Mouse (Mus musculus): Measurements from ENCODE around the gene Hoxa9. TPM values are rescaled to one million over a fixed set of nuclear protein-coding genes. Genes with fewer than 3 reads are reported as not detected.

The Hoxa9 gene
- polyA plus RNA-seq, 1 experiment from 2014 or later: 0.89 TPM

GRCm38 (mm10) chr6:52189909-52190308 is 41.0 kb downstream of the Hoxa9 start:
- 20% methylated on average over 8 of the region's 8 CpGs for WGBS (ENCODE audit: insufficient replicate concordance)
- Histone ChIP-seq H3K36me3 (no peaks in the 10 kb centered on the region), H3K4me1 (replicated peaks) (peaks cover 11% of the 10 kb centered on the region), H3K9me3 (replicated peaks) (no peaks in the 10 kb centered on the region), H3K27me3 (peaks cover 99% of the 10 kb centered on the region), H3K27ac (no peak overlapping the region), H3K4me3 (replicated peaks) (no peak overlapping the region), H3K9ac (no peak overlapping the region), H3K4me2 (no peak overlapping the region)
- ATAC-seq (ENCODE audit: low read depth) (no peak), DNase-seq (no peak)

GRCm38 (mm10) chr6:52189172-52189591 is 41.7 kb downstream of the Hoxa9 start:
- Histone ChIP-seq H3K4me2 (no peak overlapping the region), H3K4me3 (replicated peaks) (no peak overlapping the region), H3K9me3 (replicated peaks) (no peaks in the 10 kb centered on the region), H3K4me1 (replicated peaks) (peaks cover 11% of the 10 kb centered on the region), H3K9ac (no peak overlapping the region), H3K27me3 (peaks cover 99% of the 10 kb centered on the region), H3K36me3 (no peaks in the 10 kb centered on the region), H3K27ac (no peak overlapping the region)
- ATAC-seq (ENCODE audit: low read depth) (no peak), DNase-seq (no peak)
- WGBS (ENCODE audit: insufficient replicate concordance): 21% methylated on average over 5 of the region's 5 CpGs

- Histone ChIP-seq H3K27me3 (peaks cover 100% of the 10 kb centered on the region), H3K4me1 (replicated peaks) (peaks cover 11% of the 10 kb centered on the region), H3K9me3 (replicated peaks) (no peaks in the 10 kb centered on the region), H3K9ac (no peak overlapping the region), H3K4me3 (replicated peaks) (no peak overlapping the region), H3K36me3 (no peaks in the 10 kb centered on the region), H3K4me2 (no peak overlapping the region), H3K27ac (no peak overlapping the region)
- DNase-seq: no peak
- 31% methylated on average over 1 of the region's 1 CpGs for WGBS (ENCODE audit: insufficient replicate concordance)
- no peak for ATAC-seq (ENCODE audit: low read depth)
Observed at GRCm38 (mm10) chr6:52186500-52186899, 44.4 kb downstream of the Hoxa9 start.

- Histone ChIP-seq H3K4me1 (replicated peaks) (peaks cover 8% of the 10 kb centered on the region), H3K27me3 (peaks cover 100% of the 10 kb centered on the region), H3K4me2 (no peak overlapping the region), H3K27ac (no peak overlapping the region), H3K9ac (no peak overlapping the region), H3K4me3 (replicated peaks) (no peak overlapping the region), H3K9me3 (replicated peaks) (no peaks in the 10 kb centered on the region), H3K36me3 (no peaks in the 10 kb centered on the region)
- ATAC-seq (ENCODE audit: low read depth) (no peak), DNase-seq (no peak)
- 29% methylated on average over 3 of the region's 3 CpGs for WGBS (ENCODE audit: insufficient replicate concordance)
Observed at GRCm38 (mm10) chr6:52185834-52186233, 45.1 kb downstream of the Hoxa9 start.

GRCm38 (mm10) chr6:52185222-52185621 is 45.7 kb downstream of the Hoxa9 start:
- Histone ChIP-seq H3K4me1 (replicated peaks) (peaks cover 8% of the 10 kb centered on the region), H3K4me2 (0 out of 2 replicates have a peak overlapping the region, but pooled peaks have one; percentile 12), H3K9ac (no peak overlapping the region), H3K27me3 (peaks cover 100% of the 10 kb centered on the region), H3K9me3 (replicated peaks) (no peaks in the 10 kb centered on the region), H3K4me3 (replicated peaks) (no peak overlapping the region), H3K36me3 (no peaks in the 10 kb centered on the region), H3K27ac (no peak overlapping the region)
- ATAC-seq (ENCODE audit: low read depth) (no peak), DNase-seq (no peak)
- 9% methylated on average over 19 of the region's 19 CpGs for WGBS (ENCODE audit: insufficient replicate concordance)

GRCm38 (mm10) chr6:52184668-52185067 is 46.2 kb downstream of the Hoxa9 start:
- DNase-seq (no peak), ATAC-seq (ENCODE audit: low read depth) (no peak)
- Histone ChIP-seq H3K9me3 (replicated peaks) (no peaks in the 10 kb centered on the region), H3K4me1 (replicated peaks) (peaks cover 8% of the 10 kb centered on the region), H3K4me3 (replicated peaks) (no peak overlapping the region), H3K27ac (no peak overlapping the region), H3K4me2 (no peak overlapping the region), H3K27me3 (peaks cover 100% of the 10 kb centered on the region), H3K36me3 (no peaks in the 10 kb centered on the region), H3K9ac (no peak overlapping the region)
- WGBS (ENCODE audit: insufficient replicate concordance): 18% methylated on average over 6 of the region's 6 CpGs

- peak overlapping the region; percentile 24; the same call in 1 of the 2 replicates for H3K4me2 ChIP-seq
- peak; percentile 62; the same call in 1 of the 2 replicates for ATAC-seq (ENCODE audit: low read depth)
Observed at GRCm38 (mm10) chr6:52183311-52184080, 47.4 kb downstream of the Hoxa9 start.

GRCm38 (mm10) chr6:52182793-52183192 is 48.1 kb downstream of the Hoxa9 start:
- Histone ChIP-seq H3K4me1 (replicated peaks) (peaks cover 8% of the 10 kb centered on the region), H3K4me2 (peak overlapping the region; percentile 23; the same call in 1 of the 2 replicates), H3K9ac (no peak overlapping the region)

More at GRCm38 (mm10) chr6:52183311-52184080, 47.4 kb downstream of the Hoxa9 start:
- peaks cover 8% of the 10 kb centered on the region for H3K4me1 ChIP-seq (replicated peaks)
- peaks cover 100% of the 10 kb centered on the region for H3K27me3 ChIP-seq
- no peak overlapping the region for H3K4me3 ChIP-seq (replicated peaks)
- 26% methylated on average over 10 of the region's 10 CpGs for WGBS (ENCODE audit: insufficient replicate concordance)
- H3K36me3 ChIP-seq: no peaks in the 10 kb centered on the region
- H3K9ac ChIP-seq: no peak overlapping the region
- DNase-seq: no peak
- H3K27ac ChIP-seq: peak overlapping the region; percentile 39; the same call in 1 of the 2 replicates
- no peaks in the 10 kb centered on the region for H3K9me3 ChIP-seq (replicated peaks)

GRCm38 (mm10) chr6:52182030-52182429 is 48.9 kb downstream of the Hoxa9 start:
- peaks cover 8% of the 10 kb centered on the region for H3K4me1 ChIP-seq (replicated peaks)
- no peak overlapping the region for H3K4me3 ChIP-seq (replicated peaks)
- DNase-seq: no peak
- WGBS (ENCODE audit: insufficient replicate concordance): 28% methylated on average over 2 of the region's 2 CpGs
- peaks cover 100% of the 10 kb centered on the region for H3K27me3 ChIP-seq
- H3K4me2 ChIP-seq: no peak overlapping the region
- H3K9me3 ChIP-seq (replicated peaks): no peaks in the 10 kb centered on the region
- no peak overlapping the region for H3K9ac ChIP-seq
- no peaks in the 10 kb centered on the region for H3K36me3 ChIP-seq
- H3K27ac ChIP-seq: no peak overlapping the region
- ATAC-seq (ENCODE audit: low read depth): no peak

More at GRCm38 (mm10) chr6:52182793-52183192, 48.1 kb downstream of the Hoxa9 start:
- ATAC-seq (ENCODE audit: low read depth) (no peak), DNase-seq (no peak)
- no peak overlapping the region for H3K27ac ChIP-seq
- no peak overlapping the region for H3K4me3 ChIP-seq (replicated peaks)
- H3K9me3 ChIP-seq (replicated peaks): no peaks in the 10 kb centered on the region
- no peaks in the 10 kb centered on the region for H3K36me3 ChIP-seq
- WGBS (ENCODE audit: insufficient replicate concordance): 55% methylated on average over 1 of the region's 1 CpGs
- peaks cover 100% of the 10 kb centered on the region for H3K27me3 ChIP-seq

GRCm38 (mm10) chr6:52180726-52181125 is 50.2 kb downstream of the Hoxa9 start:
- Histone ChIP-seq H3K27me3 (peaks cover 100% of the 10 kb centered on the region), H3K4me2 (no peak overlapping the region), H3K27ac (no peak overlapping the region), H3K4me3 (replicated peaks) (no peak overlapping the region), H3K4me1 (replicated peaks) (peaks cover 8% of the 10 kb centered on the region), H3K9ac (no peak overlapping the region), H3K9me3 (replicated peaks) (no peaks in the 10 kb centered on the region), H3K36me3 (no peaks in the 10 kb centered on the region)
- no peak for DNase-seq
- WGBS (ENCODE audit: insufficient replicate concordance): 33% methylated on average over 3 of the region's 3 CpGs
- no peak for ATAC-seq (ENCODE audit: low read depth)

- 20% methylated on average over 11 of the region's 11 CpGs for WGBS (ENCODE audit: insufficient replicate concordance)
- no peak overlapping the region for H3K27ac ChIP-seq
- ATAC-seq (ENCODE audit: low read depth) (no peak), DNase-seq (no peak)
- peaks cover 8% of the 10 kb centered on the region for H3K4me1 ChIP-seq (replicated peaks)
- H3K36me3 ChIP-seq: no peaks in the 10 kb centered on the region
- no peak overlapping the region for H3K4me3 ChIP-seq (replicated peaks)
- H3K9ac ChIP-seq: 0 out of 2 replicates have a peak overlapping the region, but pooled peaks have one; percentile 39
- peaks cover 100% of the 10 kb centered on the region for H3K27me3 ChIP-seq
- H3K4me2 ChIP-seq: peak overlapping the region; percentile 23; the same call in 1 of the 2 replicates
- H3K9me3 ChIP-seq (replicated peaks): no peaks in the 10 kb centered on the region
Observed at GRCm38 (mm10) chr6:52180213-52180710, 50.6 kb downstream of the Hoxa9 start.
